Mouse (Mus musculus) gastrocnemius, postnatal 14 days (tissue): ENCODE measurements at regions not wholly inside any gene's neighbourhood (a gene's known extent, or its start where the extent isn't known, plus 50 kb on each side); places are given as distances from the start of the nearest gene placed in this dataset.

ENCODE experiments used
- DNase-seq: peaks from one replicate; pipeline ENCODE4 v3.0.0; 2021; ENCODE audit warnings: mixed read lengths
- intact Hi-C: fragments of 180-260 bp; cut with DNase I; formaldehyde crosslinking; loops from one replicate; pipeline ENCODE4 v1.15.1; 2025; ENCODE audit warnings: low total_unique reads

DNA sequence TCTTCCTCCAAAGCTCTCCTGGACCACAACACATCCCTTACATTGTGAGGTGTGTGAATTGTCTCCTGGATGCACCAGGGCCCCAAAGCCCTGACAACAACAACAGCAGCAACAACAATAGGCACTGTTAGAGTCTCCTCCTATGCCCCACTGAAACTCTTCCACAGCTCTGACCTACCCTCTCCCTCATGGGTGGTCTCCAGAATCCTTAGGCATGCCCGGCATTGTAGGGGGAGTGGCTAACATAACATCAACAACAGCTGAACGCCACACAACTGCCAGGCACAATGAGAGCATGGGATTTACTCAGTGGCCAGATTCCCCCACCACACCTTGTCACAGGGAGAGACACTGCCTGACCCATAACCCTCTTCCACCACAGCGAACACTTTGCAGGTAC is 223.2 kb downstream of the 3110018I06Rik start:
- intact Hi-C loops = no loop called here
- DNase-seq = no peak

DNA sequence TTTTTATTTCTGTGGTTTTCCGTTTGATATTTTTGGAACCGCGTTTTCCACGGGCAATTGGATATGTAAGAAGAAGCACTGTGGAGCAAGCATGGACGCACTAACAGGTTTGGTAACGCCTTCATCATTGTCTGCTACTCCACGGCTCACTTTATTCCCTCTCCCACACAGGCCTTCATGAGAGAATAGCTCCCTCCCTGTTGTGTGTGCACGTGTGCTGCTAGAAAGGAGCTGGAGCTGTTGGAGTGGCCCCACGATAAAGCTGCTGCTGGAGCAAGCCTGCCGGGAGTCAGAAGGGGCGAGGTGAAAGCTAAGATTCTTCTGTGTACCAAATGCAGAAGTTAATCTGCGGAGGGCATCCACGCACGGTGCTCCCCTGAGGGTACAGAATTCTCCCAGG is 224.8 kb downstream of the 3110018I06Rik start:
- DNase-seq = no peak
- intact Hi-C loops = no loop called here

DNA sequence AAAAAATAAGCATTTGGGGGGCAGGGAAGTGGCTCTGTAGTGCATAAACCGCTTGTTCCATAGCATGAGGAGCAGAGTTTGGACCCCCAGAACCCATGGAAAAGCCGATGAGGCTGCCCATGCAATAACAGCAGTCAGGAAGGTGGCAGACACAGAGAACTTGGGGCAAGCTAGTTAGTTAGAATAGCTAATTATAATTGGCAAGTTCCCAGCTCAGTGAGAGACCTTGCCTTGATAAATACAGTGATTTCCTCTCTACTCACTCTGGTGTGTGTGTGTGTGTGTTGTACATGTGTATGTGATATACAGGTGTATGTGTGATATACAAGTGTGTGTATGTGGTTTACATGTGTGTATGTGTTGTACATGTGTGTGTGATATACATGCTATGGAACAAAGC is 226.4 kb downstream of the 3110018I06Rik start:
- no peak for DNase-seq
- intact Hi-C loops = no loop called here

DNA sequence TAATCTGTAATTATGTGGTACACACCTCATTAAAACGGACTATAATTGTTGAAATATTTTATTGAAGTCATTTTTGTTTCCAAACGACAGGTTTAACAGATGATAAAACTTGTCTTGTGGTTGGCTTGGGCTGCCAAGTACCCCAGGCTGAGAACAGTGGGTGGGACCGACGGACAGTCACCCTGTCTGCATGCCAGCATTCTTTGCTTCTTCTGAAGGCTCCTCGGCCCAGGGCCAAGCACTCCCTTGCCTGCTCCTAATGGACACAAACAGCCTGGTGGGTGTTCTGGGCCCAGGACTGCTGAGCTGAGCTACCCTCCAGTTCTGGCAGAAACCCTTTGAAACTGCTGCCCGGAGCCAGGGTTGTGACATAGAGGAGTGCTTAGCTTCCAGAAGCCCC is 227.4 kb downstream of the 3110018I06Rik start:
- intact Hi-C loops = no loop called here
- peak; percentile 27 for DNase-seq

DNA sequence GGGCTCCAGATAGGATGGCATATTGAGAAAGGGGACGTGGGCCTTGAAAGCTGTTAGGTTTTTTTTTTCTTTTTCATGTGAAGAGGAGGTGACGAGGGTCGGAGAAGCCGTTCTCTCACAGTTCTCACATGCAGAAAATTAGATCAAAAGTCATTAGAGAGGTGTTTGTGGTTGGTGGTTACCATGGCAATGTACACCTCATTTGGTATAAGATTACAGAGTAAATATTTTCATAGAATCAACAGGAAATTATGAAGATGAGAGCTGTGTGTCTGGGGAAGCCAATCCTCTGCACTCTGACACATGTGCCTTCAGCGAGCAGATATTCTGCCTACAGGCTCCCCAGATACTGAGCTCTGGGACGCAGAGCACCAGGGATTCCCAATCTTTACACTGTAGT is 232.5 kb downstream of the 3110018I06Rik start:
- no peak for DNase-seq
- intact Hi-C loops = no loop called here

DNA sequence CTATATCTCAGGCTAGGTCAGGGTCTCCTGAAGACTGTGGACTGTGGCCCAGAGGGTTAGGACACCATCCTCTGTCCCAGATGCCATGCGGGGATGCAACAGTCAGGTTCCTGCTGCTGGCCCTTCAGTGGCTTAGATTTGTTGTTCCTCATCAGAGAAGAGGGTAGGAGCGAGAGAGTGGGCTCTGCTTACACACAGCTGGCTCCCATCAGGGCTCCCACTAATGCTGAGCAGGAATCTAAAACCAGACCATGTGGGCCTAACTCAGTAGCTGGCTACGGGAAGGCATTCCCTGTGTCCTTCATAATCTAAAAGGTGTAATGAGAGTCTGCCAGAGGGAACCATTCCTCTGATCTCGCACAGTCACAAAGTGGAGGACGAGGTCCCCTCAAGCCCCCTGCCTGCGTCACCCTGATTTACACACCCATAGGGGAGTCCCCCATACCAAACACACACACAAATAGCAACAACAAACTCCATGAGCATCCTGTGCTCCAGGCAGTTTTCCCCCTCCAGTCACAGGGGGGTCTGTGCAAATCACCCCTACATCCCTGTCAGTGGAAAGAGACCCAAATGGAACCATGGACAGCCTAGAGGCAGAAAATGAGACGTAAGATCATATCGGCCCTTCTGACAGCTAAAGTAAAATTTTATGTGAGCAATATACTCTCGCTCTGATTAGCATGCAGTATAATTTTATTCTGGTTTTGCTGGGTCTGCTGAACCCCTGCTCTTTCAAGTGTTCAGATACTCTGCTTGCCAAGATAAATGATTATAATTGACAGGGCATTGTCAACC is 234.8 kb downstream of the 3110018I06Rik start:
- no peak for DNase-seq
- intact Hi-C loops = no loop called here

DNA sequence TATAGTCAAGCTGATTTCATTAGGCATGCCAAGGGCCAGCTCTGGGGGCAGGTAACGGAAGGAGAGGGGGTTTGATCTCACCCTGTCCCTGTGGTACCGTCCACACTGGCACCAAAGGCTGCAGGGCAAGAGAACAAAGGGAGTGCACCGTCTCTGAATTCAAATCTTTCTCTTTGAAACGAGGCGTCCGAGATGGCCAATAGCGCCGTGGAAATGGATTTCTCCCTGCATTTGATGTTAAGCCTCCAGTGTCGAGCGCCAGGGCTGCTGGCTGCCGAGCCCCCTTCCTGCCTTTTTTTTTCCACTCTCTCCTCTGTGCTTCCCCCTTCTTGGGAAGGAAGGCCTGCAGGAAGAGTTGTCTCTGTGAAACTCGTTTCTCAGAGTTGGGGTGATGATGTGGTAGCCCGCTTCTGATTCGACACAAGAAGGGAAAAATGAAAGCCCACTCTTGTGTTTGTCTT is 235.5 kb downstream of the 3110018I06Rik start:
- intact Hi-C loops = no loop called here
- DNase-seq = no peak

DNA sequence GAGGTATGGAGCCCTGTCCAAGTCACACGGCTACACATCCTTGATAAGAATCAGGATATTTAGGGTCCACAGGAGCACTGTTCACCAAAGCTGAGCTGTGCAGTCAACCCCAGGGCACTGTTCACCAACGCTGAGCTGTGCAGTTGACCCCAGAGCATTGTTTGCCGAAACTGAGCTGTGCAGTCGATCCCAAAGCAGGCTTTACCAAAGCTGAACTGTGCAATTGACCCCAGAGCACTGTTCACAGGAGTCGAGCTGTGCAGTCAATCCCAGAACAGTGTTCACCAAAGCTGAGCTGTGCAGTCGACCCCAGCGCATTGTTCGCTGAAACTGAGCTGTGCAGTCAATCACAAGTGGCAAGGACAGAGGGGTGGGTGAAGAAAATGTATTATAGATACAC is 236.0 kb downstream of the 3110018I06Rik start:
- intact Hi-C loops = no loop called here
- DNase-seq = no peak

DNA sequence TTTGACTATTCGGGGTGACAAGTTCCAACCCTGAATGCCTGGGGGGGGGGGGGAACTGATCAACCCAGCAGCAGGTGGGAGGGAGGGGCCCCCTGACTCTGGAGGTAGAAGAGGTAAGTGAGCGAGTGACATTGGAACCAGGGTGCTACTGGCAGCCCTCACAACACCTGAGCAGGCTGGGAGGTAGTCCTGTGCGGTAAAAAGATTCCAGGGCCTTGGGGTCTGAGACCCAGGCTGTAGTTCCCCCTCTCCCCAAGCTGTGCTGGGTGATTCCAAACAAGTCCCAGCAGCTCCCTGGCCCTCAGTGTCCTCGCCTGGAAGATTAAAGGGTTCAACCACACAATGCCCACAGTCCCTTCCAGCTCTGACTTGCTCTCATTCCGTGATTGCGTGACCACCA is 240.4 kb downstream of the 3110018I06Rik start:
- DNase-seq = no peak
- intact Hi-C loops = no loop called here

DNA sequence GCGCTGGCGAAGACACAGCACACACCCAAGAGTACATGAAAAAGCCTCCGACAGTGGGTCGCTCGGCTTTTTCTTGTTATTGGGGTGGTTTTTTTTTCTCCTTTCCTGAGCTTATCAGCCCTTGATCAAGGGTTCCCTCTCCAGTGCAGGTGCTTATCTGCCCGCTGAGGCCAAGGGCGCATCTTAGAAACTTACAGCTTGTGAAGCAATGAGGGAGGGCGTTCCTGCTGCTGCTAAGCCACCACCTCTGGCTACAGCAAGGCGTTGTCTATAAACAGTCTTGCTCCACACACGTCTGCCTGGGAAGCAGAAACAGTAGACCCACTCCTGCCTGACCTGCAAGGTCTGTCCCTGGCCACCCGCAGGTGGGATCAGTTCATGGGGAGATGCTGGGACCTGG is 240.9 kb downstream of the 3110018I06Rik start:
- DNase-seq = no peak
- intact Hi-C loops = no loop called here

DNA sequence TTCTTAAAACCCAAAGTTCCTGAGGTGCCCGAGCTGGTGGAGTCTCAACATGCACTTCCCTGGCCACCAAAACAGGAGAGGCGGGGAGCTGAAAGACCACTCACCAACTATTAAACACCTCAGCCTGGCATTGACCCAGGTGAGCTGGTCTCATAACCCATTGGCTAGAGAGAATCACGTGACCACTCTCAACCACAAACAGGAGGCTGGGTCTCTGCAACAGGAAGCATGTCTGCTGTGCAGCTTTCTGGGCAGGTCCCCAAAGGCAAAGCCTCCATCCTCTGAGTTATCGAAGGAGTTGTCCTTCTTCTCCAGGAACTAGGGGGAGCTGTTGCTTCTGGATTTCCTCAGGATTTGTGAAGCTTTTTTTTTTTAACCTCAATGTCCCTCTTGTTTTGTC is 242.5 kb downstream of the 3110018I06Rik start:
- DNase-seq = no peak
- intact Hi-C loops = no loop called here

DNA sequence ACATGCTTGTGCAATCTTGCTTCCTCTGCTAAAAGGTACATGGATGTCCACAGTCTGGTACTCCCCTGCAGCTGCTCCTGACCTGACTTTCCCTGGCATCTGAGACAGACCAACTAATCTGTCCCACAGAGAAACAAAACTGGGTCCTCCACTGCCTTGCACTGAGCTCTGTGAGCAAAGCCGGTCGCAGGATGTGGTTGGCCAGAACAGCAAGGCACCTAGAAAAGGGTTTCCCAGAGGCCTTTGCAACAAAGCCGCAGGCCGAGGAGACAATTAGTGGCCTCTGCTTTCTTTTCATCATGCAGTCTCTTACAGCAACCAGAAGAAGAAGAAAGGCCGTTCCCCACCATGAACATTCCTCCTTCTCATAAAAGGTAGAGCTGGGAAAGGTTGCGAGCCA is 246.1 kb downstream of the 3110018I06Rik start:
- no peak for DNase-seq
- intact Hi-C loops = no loop called here

DNA sequence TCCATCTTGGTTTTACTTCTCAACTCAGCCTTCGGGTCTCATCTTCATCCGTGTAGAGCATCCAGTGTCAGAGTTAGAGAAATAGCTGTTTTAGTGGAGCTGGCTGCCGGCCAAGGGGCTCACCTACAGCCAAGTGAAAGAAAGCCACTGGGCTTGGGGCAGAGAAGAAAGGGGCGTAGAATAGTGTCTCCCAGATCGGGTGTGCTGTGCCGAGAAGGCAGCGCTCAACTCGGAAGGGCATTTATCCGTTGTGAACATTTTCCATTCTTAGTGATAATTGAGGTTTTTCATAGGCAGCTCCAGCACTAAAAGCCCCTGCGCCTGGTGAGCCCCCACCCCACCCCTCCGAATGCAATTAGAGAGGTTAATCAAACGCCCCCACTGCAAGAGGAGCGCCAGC is 254.2 kb downstream of the 3110018I06Rik start:
- DNase-seq = no peak
- intact Hi-C loops = no loop called here

DNA sequence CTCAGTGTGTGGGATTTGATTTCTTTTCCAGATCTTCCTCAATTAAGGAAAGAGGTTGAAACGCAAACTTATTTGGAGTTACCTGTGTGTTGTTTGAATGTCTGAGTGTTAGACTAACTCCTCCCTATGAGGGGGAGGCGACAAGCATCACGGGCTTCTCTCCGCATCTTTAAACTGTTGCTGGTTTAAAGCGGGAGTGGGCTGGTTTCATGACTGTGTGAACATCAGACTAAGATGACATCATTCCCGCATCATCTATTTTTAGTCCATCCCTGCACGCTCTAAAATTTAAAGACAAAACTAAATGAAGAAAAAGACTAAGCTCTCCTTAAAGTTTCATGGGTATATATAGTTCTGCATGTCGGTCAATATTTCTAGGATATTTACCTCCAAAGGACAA is 256.4 kb downstream of the 3110018I06Rik start:
- intact Hi-C loops = no loop called here
- no peak for DNase-seq

DNA sequence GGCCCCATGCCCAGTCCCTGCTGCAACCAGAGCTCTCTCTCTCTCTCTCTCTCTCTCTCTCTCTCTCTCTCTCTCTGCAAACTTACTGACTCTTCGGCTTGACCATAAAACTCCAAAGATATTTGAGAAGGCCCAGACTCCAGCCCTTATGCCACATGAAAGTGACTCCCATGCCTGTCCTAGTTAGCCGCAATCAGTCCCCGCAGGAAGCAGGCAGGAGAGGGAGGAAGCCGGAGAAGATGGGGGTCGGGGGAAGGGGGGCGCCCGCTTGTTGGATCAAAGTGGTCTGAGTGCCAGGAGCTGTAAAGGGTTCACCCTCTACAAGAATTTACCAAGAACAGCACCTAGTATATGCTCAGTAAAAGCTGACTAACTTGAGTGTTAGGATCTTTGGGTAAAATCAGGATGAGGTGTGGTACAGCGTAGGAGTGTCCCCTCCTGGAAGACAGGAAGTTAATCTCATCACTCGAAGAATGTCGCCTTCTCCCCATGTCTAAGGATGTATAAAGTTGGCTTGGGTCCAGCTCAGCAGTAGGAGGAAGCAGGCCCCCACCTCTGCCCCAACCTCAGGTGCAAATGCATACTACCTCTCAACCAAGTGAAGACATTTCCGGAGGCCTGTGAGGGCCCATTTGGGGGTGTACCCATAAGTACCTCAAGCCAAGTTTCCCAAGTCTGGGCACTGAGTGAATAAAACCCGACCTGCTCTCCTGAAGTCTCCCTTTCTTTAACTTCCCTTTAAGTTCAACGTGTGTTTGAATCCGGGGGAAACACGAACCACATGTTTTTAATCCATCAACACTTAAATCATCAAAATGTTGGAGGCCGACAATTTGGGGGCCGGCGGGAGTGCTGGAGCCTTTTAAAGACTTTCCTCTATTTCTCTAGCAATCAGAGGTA is 254.7 kb downstream of the Bcl11b start:
- DNase-seq = no peak
- intact Hi-C loops = no loop called here

DNA sequence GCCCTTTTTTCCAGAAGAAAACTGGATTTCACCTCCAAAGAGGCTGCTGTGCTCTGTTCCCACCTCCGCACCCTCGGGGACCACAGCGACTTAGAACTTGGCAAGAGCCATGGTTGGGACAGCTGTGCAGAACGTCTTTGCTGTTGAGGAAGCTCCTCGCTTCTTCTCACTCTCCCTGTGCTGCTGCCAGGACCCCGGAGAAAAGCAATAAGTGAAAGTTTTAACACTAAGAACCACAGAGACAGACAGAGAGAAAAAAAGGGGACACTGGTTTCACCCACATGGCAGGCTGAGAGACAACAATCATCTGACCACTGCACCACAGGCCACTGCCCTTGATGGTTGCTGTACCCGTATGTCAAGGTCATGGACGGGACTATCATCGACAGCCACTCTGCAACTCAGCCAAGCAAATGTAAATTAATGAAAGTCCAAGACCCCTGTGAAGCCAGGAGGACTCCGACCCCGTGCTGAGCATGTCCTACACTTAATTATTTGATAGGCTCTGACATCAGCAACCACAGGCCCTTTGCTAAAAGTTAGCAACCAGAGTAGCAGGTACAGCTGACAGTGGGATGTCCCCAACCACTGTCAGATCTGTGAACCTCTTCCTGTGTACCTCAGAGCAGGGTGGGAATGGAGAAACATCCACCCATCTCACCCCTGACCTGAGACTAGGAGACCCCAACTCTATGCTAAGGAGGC is 253.9 kb downstream of the Bcl11b start:
- no peak for DNase-seq
- intact Hi-C loops = loop anchor here (1.0 kb wide), 1 partner anchor 50 kb away; no protein-coding TSS in a partner anchor

DNA sequence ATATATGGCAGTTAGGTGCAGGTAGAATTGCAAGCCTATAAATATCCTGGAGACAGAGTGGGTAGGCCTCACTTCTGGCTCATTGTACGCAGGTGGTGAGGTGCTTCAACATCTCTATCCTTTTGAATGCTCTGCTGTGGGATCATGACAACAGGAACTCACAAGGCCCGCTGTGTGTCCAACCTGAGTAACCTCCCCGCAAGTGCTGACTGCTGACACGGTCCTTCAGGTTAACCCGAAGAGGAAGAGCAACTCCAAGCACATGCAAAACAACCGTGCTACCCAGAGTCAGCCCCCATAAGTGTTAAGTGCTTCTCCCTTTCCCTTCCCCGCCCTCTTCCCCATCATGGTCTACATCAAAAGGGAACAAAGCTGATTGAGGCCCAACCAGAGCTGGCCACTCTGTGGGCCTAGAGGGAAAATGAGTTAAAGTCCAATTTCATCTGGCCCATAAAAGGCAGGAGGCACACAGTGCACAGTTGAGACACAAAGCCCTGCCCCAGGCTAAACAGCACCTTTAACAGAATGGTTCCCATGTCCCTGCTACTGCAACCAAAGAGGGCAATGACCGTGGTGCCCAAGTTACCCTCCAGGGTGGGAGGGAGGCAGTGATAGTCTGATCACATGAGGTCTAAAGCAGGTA is 253.0 kb downstream of the Bcl11b start:
- no peak for DNase-seq
- intact Hi-C loops = loop anchor here (1.0 kb wide), 1 partner anchor 49 kb away; no protein-coding TSS in a partner anchor

DNA sequence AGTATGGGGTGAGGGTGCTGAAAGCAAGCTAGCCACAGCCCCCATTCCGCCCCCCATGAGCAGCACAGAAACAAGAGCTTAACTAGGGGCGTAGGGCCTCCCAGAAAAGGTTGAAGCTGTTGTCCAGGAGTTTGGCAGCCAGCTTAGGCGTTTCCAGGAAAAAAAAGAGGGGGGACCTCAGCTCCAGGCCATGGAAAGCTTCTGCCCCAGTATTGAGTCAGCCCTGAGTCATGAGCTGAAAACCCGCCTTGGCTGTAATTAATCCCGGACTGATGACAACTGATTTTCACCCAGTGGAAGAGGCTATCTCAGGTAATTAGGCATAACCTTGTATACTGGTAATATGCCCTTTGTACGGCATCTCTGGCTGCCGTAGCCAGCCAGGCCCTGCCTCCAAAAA is 251.3 kb downstream of the Bcl11b start:
- no peak for DNase-seq
- intact Hi-C loops = no loop called here

DNA sequence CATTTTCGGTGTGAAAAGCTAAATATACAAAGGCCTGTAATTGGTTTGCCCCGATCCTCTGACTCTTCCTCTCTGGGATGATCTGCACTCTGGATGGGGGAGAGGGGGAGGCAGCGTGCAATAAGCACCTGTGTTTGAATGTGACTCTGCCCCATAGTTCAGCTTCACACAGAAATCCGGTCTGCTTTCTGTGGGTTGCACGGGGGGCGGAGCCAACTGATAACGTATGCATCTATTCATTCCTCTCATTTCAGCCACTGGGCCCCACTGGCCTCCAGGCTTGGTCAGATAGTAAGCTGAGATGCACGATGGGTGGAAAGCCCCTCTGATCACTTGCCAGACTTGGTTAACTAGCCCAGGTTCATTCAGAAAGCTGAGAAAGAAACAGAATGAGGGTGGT is 250.8 kb downstream of the Bcl11b start:
- intact Hi-C loops = no loop called here

DNA sequence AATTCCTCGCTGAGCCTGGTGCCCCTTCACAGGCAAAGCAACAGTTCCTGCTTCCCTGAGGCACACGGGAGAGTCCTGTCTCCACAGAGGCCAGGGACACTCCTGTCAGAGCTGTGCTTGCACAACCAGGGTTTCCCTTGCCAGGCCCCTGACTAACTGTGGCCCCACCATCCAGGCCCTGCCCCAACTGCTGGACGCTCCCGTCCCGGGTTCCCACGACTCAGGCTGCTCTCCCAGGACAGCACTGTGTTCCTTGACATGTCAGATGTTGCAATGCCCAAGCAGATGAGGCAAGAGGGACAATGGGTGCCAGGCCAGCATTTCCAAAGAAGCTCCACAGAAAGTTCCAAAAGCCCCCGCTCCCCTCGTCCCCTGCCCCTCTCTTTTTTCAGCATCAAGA is 250.4 kb downstream of the Bcl11b start:
- intact Hi-C loops = no loop called here
- peak; percentile 49 for DNase-seq

More for the DNA sequence above, 250.8 kb downstream of the Bcl11b start:
- no peak for DNase-seq
